Mouse (Mus musculus): ENCODE measurements at regions not wholly inside any gene's neighbourhood (a gene's known extent, or its start where the extent isn't known, plus 50 kb on each side); places are given as distances from the start of the nearest gene placed in this dataset.
"Not testable (repeated sequence)": the region's sequence is repeated elsewhere in the genome, so short reads cannot be mapped to it uniquely, and the experiment has no call there.

GRCm38 (mm10) chr17:4891576-4891975 lies 102.6 kb upstream of the Arid1b start:
- DNase-seq: no peak

DNA sequence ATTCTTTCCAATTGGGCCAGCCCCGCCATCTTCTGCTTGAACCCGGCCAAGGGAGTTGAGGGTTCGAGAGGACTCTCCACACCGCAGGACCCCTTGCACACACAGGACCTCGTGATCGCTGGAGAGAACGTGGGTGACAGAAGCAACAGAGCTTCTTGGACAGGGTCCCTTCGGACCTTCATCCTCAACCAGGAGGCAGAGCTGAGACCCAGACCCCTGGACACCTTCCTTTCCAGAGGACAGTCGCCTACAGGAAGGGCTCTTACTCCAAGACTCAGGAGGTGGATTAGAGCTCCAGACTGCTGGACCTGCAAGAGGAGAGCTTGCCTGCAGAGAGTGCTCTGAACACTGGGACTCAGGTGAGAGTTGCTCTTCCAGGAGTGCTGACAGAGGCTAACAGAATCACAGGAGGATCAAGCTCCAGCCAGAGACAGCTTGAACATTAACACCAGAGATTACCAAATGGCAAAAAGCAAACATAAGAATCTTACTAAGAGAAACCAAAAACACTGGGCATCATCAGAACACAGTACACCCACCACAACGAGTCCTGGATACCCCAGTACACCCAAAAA lies 99.3 kb upstream of the Arid1b start:
- H3K4me3 ChIP-seq (replicated peaks; ENCODE audit: extremely low read depth, low read depth, low read length); DNase-seq; H3K4me1 ChIP-seq (ENCODE audit: control insufficient read depth, insufficient read depth, low read length): not testable (repeated sequence)
- 88% methylated on average over 10 of the region's 10 CpGs for WGBS

More at GRCm38 (mm10) chr17:4891576-4891975, 102.6 kb upstream of the Arid1b start:
- Histone ChIP-seq H3K4me1 (ENCODE audit: control insufficient read depth, insufficient read depth, low read length) (no peaks in the 10 kb centered on the region), H3K4me3 (replicated peaks; ENCODE audit: extremely low read depth, low read depth, low read length) (no peak overlapping the region)
- TF ChIP-seq CTCF (IDR thresholded peaks at IDR 0.05; ENCODE audit: insufficient read depth, low read length): no peak
- no peak for TF ChIP-seq POLR2A (IDR thresholded peaks at IDR 0.05; ENCODE audit: borderline replicate concordance, extremely low read depth, low read depth, low read length)
- 78% methylated on average over 8 of the region's 8 CpGs for WGBS

- 80% methylated on average over 3 of the region's 3 CpGs for WGBS
- DNase-seq: no peak
- H3K4me3 ChIP-seq (replicated peaks; ENCODE audit: extremely low read depth, low read depth, low read length): no peak overlapping the region
- peaks cover 4% of the 10 kb centered on the region; the same call in 1 of the 2 replicates for H3K4me1 ChIP-seq (ENCODE audit: control insufficient read depth, insufficient read depth, low read length)
- TF ChIP-seq CTCF (IDR thresholded peaks at IDR 0.05; ENCODE audit: insufficient read depth, low read length) (no peak), POLR2A (IDR thresholded peaks at IDR 0.05; ENCODE audit: borderline replicate concordance, extremely low read depth, low read depth, low read length) (no peak)
Observed at GRCm38 (mm10) chr17:4903129-4903528, 91.0 kb upstream of the Arid1b start.

- no peak for DNase-seq
Observed at GRCm38 (mm10) chr17:4906504-4906903, 87.6 kb upstream of the Arid1b start.

GRCm38 (mm10) chr17:4907181-4907752 lies 86.9 kb upstream of the Arid1b start:
- no peak for TF ChIP-seq CTCF (IDR thresholded peaks at IDR 0.05; ENCODE audit: insufficient read depth, low read length)
- TF ChIP-seq POLR2A (IDR thresholded peaks at IDR 0.05; ENCODE audit: borderline replicate concordance, extremely low read depth, low read depth, low read length): no peak
- H3K4me3 ChIP-seq (replicated peaks; ENCODE audit: extremely low read depth, low read depth, low read length): peak overlapping the region; percentile 52
- H3K4me1 ChIP-seq (ENCODE audit: control insufficient read depth, insufficient read depth, low read length): peaks cover 4% of the 10 kb centered on the region; the same call in 1 of the 2 replicates
- WGBS: under 1% methylated on average over 14 of the region's 14 CpGs
- peak; percentile 32 for DNase-seq

More at GRCm38 (mm10) chr17:4906504-4906903, 87.6 kb upstream of the Arid1b start:
- Histone ChIP-seq H3K4me1 (ENCODE audit: control insufficient read depth, insufficient read depth, low read length) (peaks cover 4% of the 10 kb centered on the region; the same call in 1 of the 2 replicates), H3K4me3 (replicated peaks; ENCODE audit: extremely low read depth, low read depth, low read length) (no peak overlapping the region)
- TF ChIP-seq CTCF (IDR thresholded peaks at IDR 0.05; ENCODE audit: insufficient read depth, low read length): no peak
- no peak for TF ChIP-seq POLR2A (IDR thresholded peaks at IDR 0.05; ENCODE audit: borderline replicate concordance, extremely low read depth, low read depth, low read length)
- 55% methylated on average over 3 of the region's 3 CpGs for WGBS

DNA sequence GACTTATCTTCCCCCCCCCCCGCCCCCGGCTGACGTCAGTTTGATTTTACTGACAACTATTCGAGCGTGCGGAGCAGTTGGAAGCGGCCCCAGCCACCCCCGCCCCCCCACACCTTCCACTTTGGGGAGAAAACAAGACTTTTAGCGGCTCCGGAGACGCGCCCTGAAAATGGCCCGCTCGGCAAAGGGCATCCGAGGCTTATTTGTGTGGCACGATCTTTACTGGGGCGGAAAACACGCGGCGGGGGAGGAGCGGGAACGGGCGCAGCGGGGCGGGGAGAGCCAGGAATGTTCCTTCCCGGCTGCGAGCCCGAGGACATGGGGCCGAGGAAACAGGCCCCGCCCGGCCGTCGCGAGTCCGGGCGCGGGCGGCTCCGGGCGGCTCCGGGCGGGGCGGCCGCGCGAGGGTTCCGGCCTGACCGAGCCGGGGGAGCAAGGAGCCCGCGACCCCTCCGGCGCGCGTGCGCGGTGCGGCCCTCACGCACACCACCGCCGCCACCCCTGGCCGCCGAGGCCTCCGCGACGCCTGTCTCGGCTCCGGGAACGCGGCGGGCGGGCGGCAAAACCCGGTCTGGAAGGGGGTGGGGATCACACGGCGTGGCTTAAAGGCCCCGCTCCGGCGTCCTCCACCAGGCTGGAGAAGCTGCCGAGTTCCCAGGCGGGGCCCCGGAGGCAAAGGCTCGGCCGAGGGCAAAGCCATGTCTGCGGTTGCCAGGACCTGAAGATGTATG lies 86.1 kb upstream of the Arid1b start:
- H3K4me1 ChIP-seq (ENCODE audit: control insufficient read depth, insufficient read depth, low read length): peaks cover 4% of the 10 kb centered on the region; the same call in 1 of the 2 replicates
- DNase-seq: peak; percentile 90
- peak; percentile 75; the same call in 1 of the 2 replicates for TF ChIP-seq POLR2A (IDR thresholded peaks at IDR 0.05; ENCODE audit: borderline replicate concordance, extremely low read depth, low read depth, low read length)
- TF ChIP-seq CTCF (IDR thresholded peaks at IDR 0.05; ENCODE audit: insufficient read depth, low read length): no peak
- WGBS: 1% methylated on average over 78 of the region's 85 CpGs
- H3K4me3 ChIP-seq (replicated peaks; ENCODE audit: extremely low read depth, low read depth, low read length): peak overlapping the region; percentile 79

DNA sequence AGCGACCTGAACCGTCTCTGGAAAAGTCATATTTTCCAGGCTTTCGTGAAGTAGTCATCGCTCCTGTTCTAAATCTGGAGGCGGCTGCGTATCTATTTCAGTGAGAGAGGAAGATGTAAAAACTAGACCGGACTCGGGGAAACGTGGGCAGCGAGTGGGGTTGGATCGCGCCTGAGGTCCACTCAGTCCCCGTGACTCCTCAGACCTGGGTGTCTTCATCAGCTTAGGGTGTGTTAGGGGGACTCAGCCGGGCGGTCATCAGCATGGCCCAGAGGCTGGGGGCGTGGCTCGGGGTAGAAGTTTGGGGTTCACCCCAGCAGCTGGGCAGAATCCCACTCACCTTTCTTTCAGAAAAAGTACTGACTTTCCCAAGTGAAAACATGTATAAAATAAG lies 85.6 kb upstream of the Arid1b start:
- Histone ChIP-seq H3K4me1 (ENCODE audit: control insufficient read depth, insufficient read depth, low read length) (peaks cover 4% of the 10 kb centered on the region; the same call in 1 of the 2 replicates), H3K4me3 (replicated peaks; ENCODE audit: extremely low read depth, low read depth, low read length) (peak overlapping the region; percentile 59)
- TF ChIP-seq POLR2A (IDR thresholded peaks at IDR 0.05; ENCODE audit: borderline replicate concordance, extremely low read depth, low read depth, low read length) (no peak), CTCF (IDR thresholded peaks at IDR 0.05; ENCODE audit: insufficient read depth, low read length) (no peak)
- DNase-seq: no peak
- 2% methylated on average over 17 of the region's 17 CpGs for WGBS

GRCm38 (mm10) chr17:4910182-4910581 lies 84.0 kb upstream of the Arid1b start:
- WGBS: 72% methylated on average over 5 of the region's 5 CpGs

DNA sequence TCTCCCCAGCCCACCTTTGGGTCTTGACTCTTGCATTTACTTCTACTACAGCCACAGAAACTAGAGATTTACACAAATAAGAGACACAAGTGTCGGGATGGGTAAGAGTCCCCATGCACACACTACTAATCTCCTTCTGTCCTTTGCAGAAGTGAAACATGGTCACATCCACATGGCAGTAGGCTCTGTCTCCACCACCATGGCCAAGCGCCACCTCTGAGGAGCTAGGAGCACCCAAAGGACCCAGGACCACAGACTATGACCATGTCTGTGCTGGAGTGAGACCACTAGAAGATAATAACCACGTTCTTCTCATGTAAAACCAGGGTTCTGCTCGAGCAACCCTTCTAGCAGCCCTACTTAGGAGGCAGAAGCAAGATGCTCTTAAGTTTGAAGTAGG lies 81.1 kb upstream of the Arid1b start:
- WGBS: 83% methylated on average over 4 of the region's 4 CpGs
- DNase-seq: no peak
- Histone ChIP-seq H3K4me3 (replicated peaks; ENCODE audit: extremely low read depth, low read depth, low read length) (no peak overlapping the region), H3K4me1 (ENCODE audit: control insufficient read depth, insufficient read depth, low read length) (no peaks in the 10 kb centered on the region)
- no peak for TF ChIP-seq CTCF (IDR thresholded peaks at IDR 0.05; ENCODE audit: insufficient read depth, low read length)
- TF ChIP-seq POLR2A (IDR thresholded peaks at IDR 0.05; ENCODE audit: borderline replicate concordance, extremely low read depth, low read depth, low read length): no peak

More at GRCm38 (mm10) chr17:4910182-4910581, 84.0 kb upstream of the Arid1b start:
- no peak for TF ChIP-seq CTCF (IDR thresholded peaks at IDR 0.05; ENCODE audit: insufficient read depth, low read length)
- TF ChIP-seq POLR2A (IDR thresholded peaks at IDR 0.05; ENCODE audit: borderline replicate concordance, extremely low read depth, low read depth, low read length): no peak
- peaks cover 4% of the 10 kb centered on the region; the same call in 1 of the 2 replicates for H3K4me1 ChIP-seq (ENCODE audit: control insufficient read depth, insufficient read depth, low read length)
- no peak for DNase-seq
- no peak overlapping the region for H3K4me3 ChIP-seq (replicated peaks; ENCODE audit: extremely low read depth, low read depth, low read length)
